Mouse (Mus musculus): ENCODE data around the gene P4ha3. TPM values are rescaled to one million over a fixed set of nuclear protein-coding genes. Genes with fewer than 3 reads are reported as not detected.
A peak's percentile ranks its signal among the peaks of the same experiment; 100 is the strongest.
"Not testable (repeated sequence)": the region's sequence is repeated elsewhere in the genome, so short reads cannot be mapped to it uniquely, and the experiment has no call there.

The P4ha3 gene
- 1 to 10 TPM; 6.8 to 8.7 TPM for total RNA-seq (2021)

DNA sequence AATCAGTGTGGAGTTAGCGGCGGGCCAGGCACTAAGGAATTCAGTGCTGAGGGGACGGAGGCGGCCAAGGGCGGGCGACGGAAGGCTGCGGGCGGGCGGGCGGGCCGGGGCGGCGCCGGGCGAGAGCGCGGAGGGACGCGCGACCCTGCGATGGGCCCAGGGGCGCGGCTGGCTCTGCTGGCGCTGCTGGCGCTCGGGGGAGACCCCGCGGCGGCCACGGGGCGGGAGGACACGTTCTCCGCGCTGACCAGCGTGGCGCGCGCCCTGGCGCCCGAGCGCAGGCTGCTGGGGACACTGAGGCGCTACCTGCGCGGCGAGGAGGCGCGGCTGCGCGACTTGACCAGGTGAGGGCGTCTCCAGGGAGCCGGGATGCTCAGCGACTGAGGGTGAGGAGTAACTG, at the start of gene P4ha3:
Gene P4ha3 (plus strand): TSS at position 138 of the 400 bp plus-strand sequence.
- DNase-seq: peak; percentile 21
- intact Hi-C loops (cut with DNase I): no loop called here

DNA sequence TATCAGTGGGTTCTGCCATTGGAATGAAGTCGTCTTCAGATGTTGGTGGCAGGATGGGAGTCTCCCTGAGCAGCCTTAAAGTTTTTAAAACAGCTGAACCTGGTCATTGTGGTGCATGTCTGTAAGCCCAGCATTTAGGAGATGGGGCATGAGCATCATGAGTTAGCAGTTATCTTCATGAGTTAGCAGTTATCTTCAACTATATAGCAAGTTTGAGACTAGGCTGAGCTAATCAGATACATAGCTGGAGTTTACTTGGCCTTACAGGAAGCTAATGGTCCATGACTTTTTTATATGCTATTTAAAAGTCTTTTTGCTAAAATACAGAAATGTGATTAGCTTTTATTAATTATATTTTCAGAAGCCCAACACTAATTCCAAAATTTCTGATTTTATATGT, 47.0 kb upstream of the P4ha3 start:
- intact Hi-C loops (cut with DNase I): no loop called here

DNA sequence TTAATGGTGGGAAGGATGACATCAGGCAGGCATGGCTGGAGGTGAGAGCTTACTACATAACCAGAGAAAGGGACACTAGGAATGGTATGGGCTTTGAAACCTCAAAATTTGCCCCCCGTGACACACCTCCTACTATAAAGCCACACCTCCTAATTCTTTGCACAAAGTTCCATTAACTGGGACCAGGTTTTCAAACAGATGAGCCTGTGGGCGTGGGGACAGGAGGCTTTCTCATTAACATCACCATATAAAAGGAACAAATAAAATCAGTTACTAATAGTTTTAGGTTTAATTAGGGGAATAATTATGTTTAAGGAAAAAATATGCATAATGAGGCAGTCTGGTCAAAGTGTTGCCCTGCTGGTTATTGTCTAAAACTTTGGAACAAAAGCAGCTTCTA, 44.7 kb upstream of the P4ha3 start:
- no peak for DNase-seq
- intact Hi-C loops (cut with DNase I): no loop called here

More for the DNA sequence above, 47.0 kb upstream of the P4ha3 start:
- DNase-seq: no peak

DNA sequence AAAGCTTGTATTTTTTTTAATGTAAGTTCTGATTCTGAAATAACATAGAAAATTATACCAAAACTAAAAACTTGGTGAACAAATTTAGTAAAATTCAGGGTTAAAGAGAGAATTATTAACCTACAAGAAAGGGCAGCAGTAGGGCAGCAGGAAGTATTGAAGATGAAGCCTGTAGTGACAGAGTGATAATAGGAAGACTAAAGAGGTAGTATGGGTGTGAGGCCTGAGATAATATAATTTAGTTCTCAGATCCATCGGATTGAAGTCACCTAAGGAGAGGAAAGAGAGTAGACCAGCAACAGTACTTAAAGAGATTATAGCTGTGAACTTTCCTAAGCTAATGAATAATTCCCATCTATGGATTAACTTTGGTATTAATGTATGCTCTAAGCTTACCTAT, 42.3 kb upstream of the P4ha3 start:
- intact Hi-C loops (cut with DNase I): no loop called here
- DNase-seq: no peak

DNA sequence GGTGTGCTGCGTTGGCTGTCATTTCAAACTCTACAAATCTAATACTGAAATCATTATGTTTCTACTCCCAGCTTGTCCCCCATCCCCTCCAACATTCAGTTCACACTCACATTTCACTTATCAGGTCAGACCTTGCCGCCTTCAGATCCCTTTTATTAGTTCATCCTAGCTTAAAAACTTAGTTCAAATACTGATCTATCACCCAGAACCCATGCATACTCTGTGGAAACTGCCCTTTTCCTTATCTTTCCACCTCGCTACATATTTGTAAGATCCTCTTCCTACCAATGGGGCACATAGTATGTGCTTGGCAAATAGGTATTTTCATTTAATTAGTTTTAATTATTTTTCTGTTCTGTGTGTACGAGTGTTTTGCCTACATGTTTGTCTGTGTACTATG, 41.1 kb upstream of the P4ha3 start:
- intact Hi-C loops (cut with DNase I): no loop called here
- no peak for DNase-seq

DNA sequence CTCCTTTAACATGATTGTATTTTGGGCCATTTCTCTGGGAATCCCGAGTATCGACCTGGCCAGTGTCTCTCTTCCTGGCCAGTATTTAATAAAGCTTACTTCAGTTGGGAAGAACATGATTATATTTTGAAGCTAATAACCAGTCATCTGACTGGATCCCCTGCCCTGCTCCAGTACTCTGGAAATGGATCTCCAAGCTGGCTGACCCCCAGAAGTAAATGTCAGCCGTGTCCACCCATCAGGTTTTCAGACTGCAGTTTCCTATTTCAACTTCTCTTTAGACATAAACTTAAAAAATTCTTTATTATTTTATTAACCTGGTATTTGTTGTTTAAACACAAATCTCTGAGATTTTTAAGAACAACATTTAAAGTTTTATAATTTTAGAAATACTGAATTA, 40.1 kb upstream of the P4ha3 start:
- intact Hi-C loops (cut with DNase I): no loop called here
- DNase-seq: no peak

DNA sequence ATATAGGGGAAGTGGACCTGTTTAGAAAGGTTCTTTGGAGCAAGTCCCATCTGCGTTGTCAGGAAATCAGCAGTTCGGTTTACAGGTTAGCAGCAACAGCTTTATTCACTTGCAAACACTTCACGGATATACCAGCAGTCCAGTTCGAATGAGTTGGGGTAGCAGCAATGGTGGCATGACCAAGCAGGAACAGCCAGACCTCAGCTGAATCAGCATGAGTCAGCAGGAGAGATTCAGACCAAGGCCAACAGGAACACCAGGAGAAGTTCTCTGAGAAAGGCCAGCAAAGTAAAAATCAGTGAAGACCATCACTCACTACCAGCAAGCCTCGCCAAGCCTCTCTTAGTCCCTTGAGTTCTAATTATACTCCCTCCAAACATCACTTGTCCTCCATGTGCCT, 34.7 kb upstream of the P4ha3 start:
- DNase-seq: no peak
- intact Hi-C loops (cut with DNase I): no loop called here

DNA sequence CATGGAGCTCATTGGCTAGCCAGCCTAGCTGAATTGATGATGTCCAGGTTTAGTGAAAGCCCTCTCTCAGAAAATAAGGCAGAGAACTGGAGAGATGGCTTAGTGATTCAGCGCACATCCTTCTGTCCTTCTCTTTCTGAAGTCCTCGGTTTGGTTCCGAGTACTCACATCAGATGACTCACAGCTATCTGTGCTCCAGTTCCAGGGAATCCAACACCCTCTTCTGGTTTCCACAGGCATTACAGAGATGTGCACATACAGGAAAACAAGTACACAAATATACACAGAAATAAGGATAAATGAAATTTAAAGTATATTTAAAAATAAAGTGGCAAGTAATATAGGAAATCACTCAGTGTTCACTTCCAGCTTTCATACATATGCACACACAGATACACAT, 23.0 kb upstream of the P4ha3 start:
- intact Hi-C loops (cut with DNase I): no loop called here

DNA sequence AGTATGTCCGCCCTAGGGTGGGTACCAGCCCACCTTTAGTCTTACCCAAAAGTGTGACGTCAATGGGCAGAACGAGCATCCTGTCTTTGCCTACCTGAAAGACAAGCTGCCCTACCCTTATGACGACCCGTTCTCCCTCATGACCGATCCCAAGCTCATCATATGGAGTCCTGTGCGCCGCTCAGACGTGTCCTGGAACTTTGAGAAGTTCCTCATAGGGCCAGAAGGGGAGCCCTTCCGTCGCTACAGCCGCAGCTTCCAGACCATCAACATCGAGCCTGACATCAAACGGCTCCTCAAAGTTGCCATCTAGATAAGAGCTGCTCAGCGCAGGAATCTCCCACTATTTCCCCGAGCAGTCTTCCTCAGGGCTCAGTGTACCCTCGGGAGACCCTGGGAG, 20.4 kb upstream of the P4ha3 start:
- intact Hi-C loops (cut with DNase I); DNase-seq: not testable (repeated sequence)

More for the DNA sequence above, 23.0 kb upstream of the P4ha3 start:
- DNase-seq: no peak

DNA sequence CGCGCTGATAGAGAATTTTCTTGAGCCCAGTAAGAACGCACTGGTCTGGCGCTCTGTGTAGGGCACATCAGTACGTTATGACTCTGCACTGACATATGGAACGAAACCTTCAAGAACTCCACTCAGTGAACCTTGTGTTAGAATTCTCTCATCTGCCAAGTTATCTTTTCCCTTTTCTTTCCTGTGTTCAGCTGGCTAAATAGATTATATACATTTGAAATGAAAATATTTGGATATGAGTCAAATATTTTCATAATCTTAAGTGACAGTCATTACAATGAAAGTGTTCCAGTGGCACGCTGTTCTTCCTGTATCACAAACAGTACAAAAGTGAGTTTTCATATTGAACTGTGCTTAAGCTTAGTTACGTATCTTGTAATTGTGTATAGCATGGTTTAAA, 13.0 kb upstream of the P4ha3 start:
- intact Hi-C loops (cut with DNase I): no loop called here
- no peak for DNase-seq

DNA sequence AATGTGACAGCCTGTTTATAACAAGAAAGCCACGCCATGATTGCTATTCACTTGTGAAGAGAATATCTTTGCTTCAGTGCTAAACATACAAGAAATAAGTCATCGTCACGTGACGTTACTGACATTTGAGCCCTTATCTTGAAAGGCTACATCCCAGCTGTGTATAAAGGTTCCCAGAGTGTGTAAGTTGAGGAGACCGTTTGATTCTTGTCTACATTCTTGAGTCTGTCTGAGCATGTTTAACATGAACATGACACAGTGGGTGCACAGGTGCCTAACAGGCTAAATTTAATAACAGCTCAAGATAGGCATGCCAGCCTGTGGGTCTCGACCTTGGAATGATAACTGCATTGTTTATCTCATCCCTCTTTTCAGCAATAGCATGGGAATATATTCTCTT, 10.8 kb upstream of the P4ha3 start:
- DNase-seq: no peak

DNA sequence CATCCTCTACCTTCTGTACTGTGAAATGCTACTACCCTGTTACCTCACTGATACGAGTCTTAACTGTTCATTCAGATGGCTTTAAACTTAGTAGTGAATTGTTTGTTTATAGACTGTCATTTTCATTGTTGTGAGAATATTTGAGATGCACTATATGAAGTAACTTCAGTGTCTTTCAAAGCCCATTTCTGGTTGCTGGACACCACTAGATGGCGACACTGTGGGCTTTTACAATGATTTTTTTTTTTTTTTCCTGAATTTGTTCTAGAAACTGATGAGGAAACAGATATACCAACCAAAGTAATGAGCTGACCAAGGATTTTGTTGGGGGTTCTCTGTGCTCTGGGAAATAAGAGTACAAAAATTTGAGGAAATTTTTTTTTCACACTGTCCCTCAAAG, 8.9 kb upstream of the P4ha3 start:
- intact Hi-C loops (cut with DNase I): no loop called here
- DNase-seq: no peak

More for the DNA sequence above, 10.8 kb upstream of the P4ha3 start:
- intact Hi-C loops (cut with DNase I): no loop called here

DNA sequence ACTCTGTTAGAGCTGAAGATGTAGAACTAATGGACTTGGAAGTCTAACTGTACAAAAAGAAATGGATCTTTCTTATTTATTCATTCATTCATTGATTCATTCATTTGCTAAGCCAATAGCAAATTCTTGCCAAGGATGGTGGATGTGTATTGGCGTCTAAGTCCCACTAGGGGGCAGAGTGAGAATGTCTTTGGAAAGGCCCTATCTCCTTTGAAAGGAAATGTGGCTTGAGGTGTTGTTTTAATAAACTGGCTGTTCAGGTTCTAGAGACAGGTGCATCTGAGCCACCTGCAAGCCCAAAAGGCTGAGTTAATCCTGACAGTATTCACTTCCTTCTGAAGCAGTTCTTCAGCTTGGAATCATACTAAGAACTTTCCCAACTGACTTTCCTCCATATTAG, 5.5 kb upstream of the P4ha3 start:
- intact Hi-C loops (cut with DNase I): loop anchor here (5.0 kb wide), 1 partner anchor 47 kb away; no protein-coding TSS in a partner anchor
- peak; percentile 21 for DNase-seq

DNA sequence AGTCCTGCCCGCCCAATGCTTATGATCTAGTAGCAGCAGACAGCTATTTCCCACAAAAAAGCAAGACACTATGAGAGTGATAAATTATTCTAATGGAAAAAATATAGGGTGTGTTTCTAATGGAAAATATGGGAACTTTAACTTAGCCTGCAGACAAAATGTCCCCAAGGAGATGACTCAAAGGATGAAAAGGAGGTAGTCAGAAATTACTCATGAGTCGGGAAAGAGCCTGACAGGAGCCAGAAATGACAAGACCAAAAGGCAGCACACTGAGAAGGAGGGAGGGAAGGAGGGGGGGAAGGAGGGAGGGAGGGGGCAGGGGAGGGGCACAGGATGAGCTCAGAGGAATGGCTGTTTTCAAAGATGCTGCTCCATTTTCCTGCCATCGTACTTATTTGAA, 3.7 kb upstream of the P4ha3 start:
- no peak for DNase-seq
- intact Hi-C loops (cut with DNase I): loop anchor here (5.0 kb wide), 1 partner anchor 46 kb away; no protein-coding TSS in a partner anchor

DNA sequence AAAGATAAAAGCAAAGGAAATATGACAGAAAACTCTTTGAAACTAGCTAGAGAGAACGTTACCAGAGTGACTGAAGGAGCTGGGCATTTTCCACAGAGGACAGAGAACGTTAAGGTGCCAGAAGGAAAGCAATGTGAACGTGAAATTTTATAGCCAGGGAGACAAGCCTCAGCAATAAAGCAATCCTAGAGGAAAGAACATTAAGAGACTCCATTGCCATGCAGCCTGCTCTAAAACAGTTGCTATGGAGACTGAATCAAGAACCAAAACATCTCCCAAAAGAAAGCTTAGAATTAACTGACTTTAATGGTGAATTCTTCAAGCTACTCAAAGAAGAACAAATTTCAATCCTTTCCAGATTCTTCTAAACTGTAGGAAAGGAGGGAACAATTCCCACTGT, 2.0 kb upstream of the P4ha3 start:
- no peak for DNase-seq
- intact Hi-C loops (cut with DNase I): loop anchor here (5.0 kb wide), 1 partner anchor 44 kb away; no protein-coding TSS in a partner anchor

DNA sequence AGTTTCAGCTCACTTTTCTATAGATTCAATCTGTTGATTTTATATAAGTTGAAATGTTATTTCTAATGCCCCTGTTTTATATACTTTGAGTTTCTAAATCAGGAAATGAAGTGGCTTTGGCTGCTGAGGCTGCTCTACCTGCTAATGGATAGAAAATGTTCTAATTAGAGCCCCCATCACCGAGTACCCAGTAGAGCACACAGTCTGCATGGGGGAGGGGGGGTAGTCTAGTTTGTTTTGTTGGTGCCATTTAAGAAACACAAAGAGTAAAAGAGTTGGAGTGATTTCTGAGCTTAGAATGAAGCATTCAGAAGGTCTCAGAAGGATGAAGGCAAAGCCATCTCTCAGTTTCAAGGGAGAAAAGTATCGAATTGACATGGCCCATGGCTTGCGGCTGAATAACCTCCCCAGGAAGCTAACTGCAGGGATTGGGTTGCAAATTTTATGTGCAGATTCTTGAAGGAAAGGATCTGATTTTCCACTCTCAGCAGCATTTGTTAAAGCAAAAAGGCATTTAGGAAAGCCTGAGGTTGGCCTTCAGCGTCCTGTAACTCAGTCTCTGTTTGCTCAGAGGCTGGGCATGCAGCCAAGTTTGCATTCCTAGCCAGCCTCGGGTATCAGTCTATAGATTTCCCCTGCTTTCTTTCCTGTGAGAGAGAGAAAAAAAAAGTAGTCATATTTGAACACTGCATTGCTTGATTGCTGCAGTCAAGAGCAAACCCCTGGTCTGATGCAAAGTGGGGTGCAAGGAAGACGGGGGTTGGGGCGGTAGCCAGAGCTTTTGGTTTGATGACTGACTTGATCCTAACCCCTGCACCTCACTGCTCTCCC, 2.6 kb downstream of the P4ha3 start:
- intact Hi-C loops (cut with DNase I): no loop called here
- peak; percentile 54 for DNase-seq

DNA sequence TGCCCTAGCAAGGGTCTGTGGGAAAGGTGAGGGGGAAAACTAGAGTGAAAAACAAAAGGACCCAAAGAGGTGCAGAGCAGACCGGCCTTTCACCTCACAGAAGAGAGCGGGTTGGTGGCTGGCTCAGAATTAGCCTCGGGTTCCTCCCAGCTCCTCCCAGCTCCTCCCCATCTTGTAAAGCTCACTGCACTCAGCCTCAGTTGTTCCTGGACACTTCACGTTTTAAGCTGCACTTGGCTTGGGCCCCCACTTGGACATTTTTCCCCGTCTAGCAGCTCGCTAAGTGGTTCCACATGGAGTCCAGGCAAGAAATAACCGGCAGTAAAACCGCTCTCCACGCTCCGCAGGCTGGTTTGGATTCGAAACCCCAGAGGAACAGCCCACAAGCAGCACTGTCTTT, 3.3 kb downstream of the P4ha3 start:
- intact Hi-C loops (cut with DNase I): no loop called here
- no peak for DNase-seq

DNA sequence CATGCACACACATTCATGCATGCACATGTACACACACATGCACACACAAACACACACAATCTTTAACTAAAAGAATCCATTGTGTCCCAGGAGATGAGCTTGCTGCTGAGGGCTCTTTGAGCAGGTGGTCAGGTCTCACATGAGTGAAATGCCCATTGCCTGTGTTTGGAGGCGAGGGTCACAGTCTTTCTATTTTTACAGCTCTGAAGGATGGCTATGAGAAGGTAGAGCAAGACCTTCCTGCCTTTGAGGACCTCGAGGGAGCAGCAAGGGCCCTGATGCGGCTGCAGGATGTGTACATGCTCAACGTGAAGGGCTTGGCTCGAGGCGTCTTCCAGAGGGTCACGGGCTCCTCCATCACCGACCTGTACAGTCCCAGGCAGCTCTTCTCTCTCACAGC, 8.2 kb downstream of the P4ha3 start:
- DNase-seq: no peak

DNA sequence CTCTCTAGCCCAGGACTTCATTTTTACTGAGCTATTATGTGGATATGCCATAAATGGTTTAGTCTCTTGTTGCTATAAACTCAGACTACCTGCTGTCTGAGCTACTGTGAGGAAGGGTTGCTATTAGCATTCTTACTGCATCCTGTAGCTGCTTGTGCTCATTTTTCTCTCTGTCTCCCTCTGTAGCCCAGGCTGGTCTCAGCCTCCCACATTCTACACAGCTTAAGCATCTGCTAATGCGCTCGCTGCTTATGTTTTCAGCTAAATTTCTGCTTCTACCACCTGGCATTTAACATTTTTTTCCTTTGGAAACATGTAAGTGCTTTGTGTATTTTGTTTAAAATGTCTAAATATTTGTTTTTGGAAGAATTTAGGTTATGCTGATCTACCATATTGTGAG, 10.4 kb downstream of the P4ha3 start:
- intact Hi-C loops (cut with DNase I): no loop called here
- DNase-seq: no peak

More for the DNA sequence above, 8.2 kb downstream of the P4ha3 start:
- intact Hi-C loops (cut with DNase I): no loop called here

DNA sequence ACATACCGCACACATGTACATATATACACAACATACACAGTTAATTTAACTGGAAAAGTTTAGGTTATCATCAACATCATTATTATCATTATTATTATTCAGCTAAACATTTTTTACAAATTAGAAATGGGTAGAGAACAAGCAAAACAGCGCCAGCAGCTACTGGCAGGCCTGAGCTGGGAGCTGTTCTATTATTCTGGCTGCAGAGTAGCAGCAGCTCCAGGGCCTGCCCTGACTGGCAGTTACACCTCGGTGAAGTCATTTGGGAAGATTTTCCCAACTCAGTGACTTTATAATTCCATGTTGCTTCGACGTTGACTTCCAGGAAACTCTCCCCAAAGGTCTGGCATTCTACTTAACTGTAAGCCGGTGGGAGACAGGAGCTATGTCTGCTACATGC, 11.4 kb downstream of the P4ha3 start:
- no peak for DNase-seq
- intact Hi-C loops (cut with DNase I): no loop called here

DNA sequence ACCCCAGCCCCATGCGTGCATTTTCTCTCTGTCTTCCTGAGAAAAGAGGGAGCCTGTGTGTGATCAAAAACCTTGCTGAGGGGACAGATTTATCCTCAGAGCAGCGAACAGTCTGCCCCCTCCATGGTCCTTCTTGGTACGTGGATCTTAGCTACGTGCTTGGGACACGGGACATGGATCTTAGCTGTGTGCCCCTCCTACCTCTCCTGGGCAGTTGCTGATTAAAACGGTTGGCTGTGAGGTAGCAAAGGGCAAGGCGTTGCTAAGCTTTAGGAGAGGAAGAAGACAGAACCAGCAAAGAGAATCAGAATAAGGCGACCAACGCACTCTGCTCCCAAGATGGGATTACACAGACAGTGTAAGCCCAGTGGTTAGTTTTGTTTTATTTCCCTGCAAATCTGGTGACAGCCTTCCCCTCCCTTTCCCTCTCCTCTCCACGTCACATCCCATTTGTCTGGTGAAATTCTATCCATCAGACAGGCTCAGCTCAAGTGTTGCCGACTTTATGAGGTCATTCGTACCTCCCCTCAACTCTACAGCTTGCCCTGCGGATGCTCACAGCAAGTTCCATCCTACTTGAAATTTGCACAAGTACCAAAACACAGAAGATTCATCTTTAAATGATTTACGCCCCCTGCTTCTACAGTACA, 13.7 kb downstream of the P4ha3 start:
- intact Hi-C loops (cut with DNase I): no loop called here
- no peak for DNase-seq

DNA sequence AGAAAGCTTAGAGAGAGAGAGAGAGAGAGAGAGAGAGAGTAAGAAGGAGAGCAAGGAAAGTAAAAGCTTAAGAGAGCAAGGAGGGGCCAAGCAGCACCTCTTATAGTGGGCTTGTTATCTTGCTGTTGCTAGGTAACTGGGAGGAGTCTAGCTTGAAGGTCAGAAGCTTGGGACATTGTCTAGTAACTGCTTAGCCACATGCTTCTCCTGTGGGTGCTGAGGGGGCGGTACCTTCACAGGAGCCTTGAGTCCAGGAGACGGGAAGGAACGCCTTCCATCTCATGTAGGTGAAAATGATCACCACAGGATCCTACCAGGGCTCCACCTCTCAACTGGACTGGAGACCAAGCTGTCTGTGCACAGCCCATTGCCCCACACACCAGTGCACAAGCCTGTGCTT, 16.1 kb downstream of the P4ha3 start:
- no peak for DNase-seq
- intact Hi-C loops (cut with DNase I): no loop called here

All from left cerebral cortex, postnatal 4 days (tissue).